Mouse (Mus musculus) CH12.LX (cell line): ENCODE results near the gene Recql5.

Experiments
- BHLHE40 ChIP-seq: IDR thresholded peaks from 2 replicates; pipeline ENCODE4 v1.6.1; 2011; ENCODE audit warnings: mild to moderate bottlenecking, low read depth, low read length, improper control_type of control experiment
- CHD2 ChIP-seq: IDR thresholded peaks from 2 replicates; pipeline ENCODE4 v1.6.1; 2011; ENCODE audit warnings: low read length, improper control_type of control experiment
- CTCF ChIP-seq, 2 experiments: IDR thresholded peaks in 1 of 2; conservative IDR thresholded peaks in 1 of 2; 2 replicates each; pipeline ENCODE4 v1.5.1; 2011 to 2012; ENCODE audit warnings: low read depth in 2 of 2, low read length in 2 of 2, improper control_type of control experiment in 1 of 2, inconsistent platforms in 1 of 2, mild to moderate bottlenecking in 1 of 2, moderate library complexity in 1 of 2
- MAX ChIP-seq: IDR thresholded peaks from 2 replicates; pipeline ENCODE4 v1.6.1; 2011; ENCODE audit warnings: low read length, improper control_type of control experiment
- TCF12 ChIP-seq: IDR thresholded peaks from 2 replicates; pipeline ENCODE4 v1.6.1; 2014; ENCODE audit warnings: low read depth, mild to moderate bottlenecking, inconsistent platforms, low read length, improper control_type of control experiment
- ZC3H11A ChIP-seq: IDR thresholded peaks from 2 replicates; pipeline ENCODE4 v1.6.1; 2012; ENCODE audit warnings: low read depth, mild to moderate bottlenecking, inconsistent platforms, low read length, improper control_type of control experiment

DNA sequence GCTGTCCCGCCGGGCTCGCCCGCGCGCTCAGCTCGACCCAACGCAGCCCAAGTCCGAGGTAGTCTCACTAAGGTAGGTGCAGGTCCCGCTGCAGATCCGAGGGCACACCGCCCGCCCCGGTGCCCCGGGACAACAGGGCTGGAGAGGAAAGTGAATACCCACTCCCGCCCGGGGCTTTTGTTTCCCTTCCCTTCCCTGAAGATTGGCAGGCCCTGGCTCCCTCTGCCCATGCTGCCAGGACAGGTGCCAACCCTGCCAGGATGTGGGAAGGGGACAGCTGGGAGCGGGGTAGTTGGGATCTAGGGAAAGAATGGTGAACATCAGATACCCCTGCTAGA is 41.8 kb upstream of the Recql5 start:
- no peak for TF ChIP-seq TCF12
- no peak for TF ChIP-seq CTCF (conservative IDR thresholded peaks at IDR 0.05 in 1 of 2, IDR thresholded peaks at IDR 0.05 in 1 of 2; ENCODE audit: low read depth in 2 of 2, low read length in 2 of 2)
- no peak for TF ChIP-seq BHLHE40
- TF ChIP-seq MAX = no peak
- TF ChIP-seq ZC3H11A = no peak
- no peak for TF ChIP-seq CHD2
